8 mouse cellular contexts compared by ENCODE assay signal in the genomic region with DNA sequence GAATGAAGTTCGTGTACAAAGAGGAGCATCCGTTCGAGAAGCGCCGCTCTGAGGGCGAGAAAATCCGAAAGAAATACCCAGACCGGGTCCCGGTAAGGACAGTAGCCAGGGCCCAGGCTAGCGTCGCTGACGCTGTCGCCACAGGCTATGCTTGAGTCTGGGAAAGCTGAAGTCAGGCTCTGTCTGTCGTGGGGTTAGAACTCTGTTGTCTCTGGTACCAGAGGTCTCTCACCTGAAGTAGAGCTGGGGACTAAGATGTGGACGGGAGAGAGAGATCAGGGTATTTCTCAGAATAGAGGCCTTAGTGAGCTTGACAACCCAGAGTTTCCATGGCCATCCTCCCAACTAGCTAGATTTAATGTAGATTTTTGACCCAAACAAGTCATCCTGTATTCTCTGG. TPM values are rescaled to one million over a fixed set of nuclear protein-coding genes. Genes with fewer than 3 reads are reported as not detected.
DNase-seq lines count a peak whose midpoint lies in the region; ATAC-seq and TF ChIP-seq lines count a peak whose summit lies in the region.

No protein-coding gene starts in this region.

- 0% methylated on average over 15 of the region's 15 CpGs for WGBS in kidney, embryonic 16.5 days
- under 1% methylated on average over 15 of the region's 15 CpGs for WGBS in embryonic facial prominence, embryonic 10.5 days
- under 1% methylated on average over 15 of the region's 15 CpGs for WGBS in hindbrain, postnatal 0 days
- WGBS in midbrain, embryonic 15.5 days: under 1% methylated on average over 15 of the region's 15 CpGs

- peaks cover 30% of the 10 kb centered on the region for H3K36me3 ChIP-seq in kidney, embryonic 16.5 days (ENCODE audit: insufficient read depth, low read length)
- H3K36me3 ChIP-seq in embryonic facial prominence, embryonic 10.5 days (replicated peaks): peaks cover 57% of the 10 kb centered on the region
- H3K36me3 ChIP-seq in hindbrain, postnatal 0 days (ENCODE audit: insufficient read depth, low read length): peaks cover 28% of the 10 kb centered on the region; the same call in 1 of the 2 replicates
- H3K36me3 ChIP-seq in midbrain, embryonic 15.5 days (replicated peaks): peaks cover 22% of the 10 kb centered on the region; the same call in 1 of the 2 replicates

- peak overlapping the region; percentile 96 for H3K27ac ChIP-seq in kidney, embryonic 16.5 days (ENCODE audit: low read length)
- peak overlapping the region; percentile 90 for H3K27ac ChIP-seq in embryonic facial prominence, embryonic 10.5 days (replicated peaks)
- peak overlapping the region; percentile 92 for H3K27ac ChIP-seq in hindbrain, postnatal 0 days
- H3K27ac ChIP-seq in midbrain, embryonic 15.5 days: peak overlapping the region; percentile 92

- H3K27me3 ChIP-seq in kidney, embryonic 16.5 days (ENCODE audit: insufficient read depth, low read length): no peaks in the 10 kb centered on the region
- H3K27me3 ChIP-seq in embryonic facial prominence, embryonic 10.5 days (replicated peaks; ENCODE audit: low read depth, poor library complexity, severe bottlenecking): no peaks in the 10 kb centered on the region
- no peaks in the 10 kb centered on the region for H3K27me3 ChIP-seq in hindbrain, postnatal 0 days (ENCODE audit: insufficient read depth, low read length)
- no peaks in the 10 kb centered on the region for H3K27me3 ChIP-seq in midbrain, embryonic 15.5 days (replicated peaks)

- no peak for TF ChIP-seq CTCF in hindbrain, postnatal 0 days (IDR thresholded peaks at IDR 0.05; ENCODE audit: low read depth)

- peak; percentile 5; the same call in 1 of the 2 replicates for ATAC-seq in kidney, embryonic 16.5 days (ENCODE audit: low FRiP score, low TSS enrichment)
- no peak for ATAC-seq in hindbrain, postnatal 0 days
- peak; percentile 5; the same call in 1 of the 2 replicates for ATAC-seq in midbrain, embryonic 15.5 days (replicated peaks)

- peak overlapping the region; percentile 94 for H3K9ac ChIP-seq in kidney, embryonic 16.5 days (replicated peaks; ENCODE audit: low read length)
- peak overlapping the region; percentile 82 for H3K9ac ChIP-seq in hindbrain, postnatal 0 days (replicated peaks; ENCODE audit: low read length)
- peak overlapping the region; percentile 90 for H3K9ac ChIP-seq in midbrain, embryonic 15.5 days

- H3K4me1 ChIP-seq in kidney, embryonic 16.5 days (ENCODE audit: insufficient read depth, low read length): peaks cover 21% of the 10 kb centered on the region
- peaks cover 25% of the 10 kb centered on the region for H3K4me1 ChIP-seq in embryonic facial prominence, embryonic 10.5 days
- peaks cover 8% of the 10 kb centered on the region; the same call in 1 of the 2 replicates for H3K4me1 ChIP-seq in hindbrain, postnatal 0 days (ENCODE audit: insufficient read depth, low read length)
- H3K4me1 ChIP-seq in midbrain, embryonic 15.5 days: peaks cover 32% of the 10 kb centered on the region

- peak overlapping the region; percentile 95 for H3K4me3 ChIP-seq in kidney, embryonic 16.5 days (ENCODE audit: low read length)
- peak overlapping the region; percentile 71 for H3K4me3 ChIP-seq in embryonic facial prominence, embryonic 10.5 days
- peak overlapping the region; percentile 80 for H3K4me3 ChIP-seq in hindbrain, postnatal 0 days (ENCODE audit: low read length)
- peak overlapping the region; percentile 89 for H3K4me3 ChIP-seq in midbrain, embryonic 15.5 days

- H3K4me2 ChIP-seq in kidney, embryonic 16.5 days (replicated peaks; ENCODE audit: low read depth, low read length): peak overlapping the region; percentile 71
- H3K4me2 ChIP-seq in hindbrain, postnatal 0 days (ENCODE audit: low read depth, low read length): peak overlapping the region; percentile 76
- H3K4me2 ChIP-seq in midbrain, embryonic 15.5 days: peak overlapping the region; percentile 72

- H3K9me3 ChIP-seq in kidney, embryonic 16.5 days (ENCODE audit: low read length): no peaks in the 10 kb centered on the region
- no peaks in the 10 kb centered on the region for H3K9me3 ChIP-seq in embryonic facial prominence, embryonic 10.5 days
- no peaks in the 10 kb centered on the region for H3K9me3 ChIP-seq in hindbrain, postnatal 0 days (ENCODE audit: low read length)
- H3K9me3 ChIP-seq in midbrain, embryonic 15.5 days: no peaks in the 10 kb centered on the region

- no peak for DNase-seq in kidney, postnatal 14 days
- no peak for DNase-seq in embryonic facial prominence, embryonic 10.5 days (ENCODE audit: low spot score)
- no peak for DNase-seq in hindbrain, postnatal 0 days (ENCODE audit: low spot score)
- DNase-seq in cerebellum, adult 11 months: no peak
- no peak for DNase-seq in kidney, postnatal 25 days
- no peak for DNase-seq in urinary bladder, postnatal 25 days (ENCODE audit: low spot score)

RNA-seq across cellular contexts. Expression of a gene that starts 0.8 kb away (rescaled TPM):
- 437 and 481 TPM in 2 replicates for polyA plus RNA-seq in kidney, embryonic 16.5 days (2015; fragmentation: Nextera tagmentation; extraction: Ambion mirVana)
- 317 and 331 TPM in 2 replicates for polyA plus RNA-seq in embryonic facial prominence, embryonic 10.5 days (2016; fragmentation: Nextera tagmentation; extraction: Ambion mirVana)
- total RNA-seq in hindbrain, postnatal 0 days (2014; rRNA removed): 175 and 209 TPM in 2 replicates
- polyA plus RNA-seq in hindbrain, postnatal 0 days (2015; fragmentation: Nextera tagmentation; extraction: Ambion mirVana): 548 and 563 TPM in 2 replicates
- 495 and 507 TPM in 2 replicates for polyA plus RNA-seq in midbrain, embryonic 15.5 days (2015; fragmentation: Nextera tagmentation; extraction: Ambion mirVana)

RNA-seq across cellular contexts. Expression of a gene that starts 3.9 kb away (rescaled TPM):
- 69.1 and 74.5 TPM in 2 replicates for polyA plus RNA-seq in kidney, embryonic 16.5 days (2015; fragmentation: Nextera tagmentation; extraction: Ambion mirVana)
- polyA plus RNA-seq in embryonic facial prominence, embryonic 10.5 days (2016; fragmentation: Nextera tagmentation; extraction: Ambion mirVana): 96.5 and 98.3 TPM in 2 replicates
- total RNA-seq in hindbrain, postnatal 0 days (2014; rRNA removed): 34.3 and 47.9 TPM in 2 replicates
- polyA plus RNA-seq in hindbrain, postnatal 0 days (2015; fragmentation: Nextera tagmentation; extraction: Ambion mirVana): 44.0 and 46.0 TPM in 2 replicates
- polyA plus RNA-seq in midbrain, embryonic 15.5 days (2015; fragmentation: Nextera tagmentation; extraction: Ambion mirVana): 57.1 and 58.8 TPM in 2 replicates

RNA-seq across cellular contexts. Expression of a gene that starts 8.7 kb away (rescaled TPM):
- polyA plus RNA-seq in kidney, embryonic 16.5 days (2015; fragmentation: Nextera tagmentation; extraction: Ambion mirVana): 39.1 and 40.7 TPM in 2 replicates
- 59.0 and 59.8 TPM in 2 replicates for polyA plus RNA-seq in embryonic facial prominence, embryonic 10.5 days (2016; fragmentation: Nextera tagmentation; extraction: Ambion mirVana)
- total RNA-seq in hindbrain, postnatal 0 days (2014; rRNA removed): 20.9 and 37.3 TPM in 2 replicates
- 18.1 and 19.3 TPM in 2 replicates for polyA plus RNA-seq in hindbrain, postnatal 0 days (2015; fragmentation: Nextera tagmentation; extraction: Ambion mirVana)
- polyA plus RNA-seq in midbrain, embryonic 15.5 days (2015; fragmentation: Nextera tagmentation; extraction: Ambion mirVana): 30.4 and 31.0 TPM in 2 replicates

RNA-seq across cellular contexts. Expression of a gene that starts 9.4 kb away (rescaled TPM):
- 124 and 128 TPM in 2 replicates for polyA plus RNA-seq in kidney, embryonic 16.5 days (2015; fragmentation: Nextera tagmentation; extraction: Ambion mirVana)
- polyA plus RNA-seq in embryonic facial prominence, embryonic 10.5 days (2016; fragmentation: Nextera tagmentation; extraction: Ambion mirVana): 157 and 161 TPM in 2 replicates
- 137 and 147 TPM in 2 replicates for total RNA-seq in hindbrain, postnatal 0 days (2014; rRNA removed)
- 168 and 170 TPM in 2 replicates for polyA plus RNA-seq in hindbrain, postnatal 0 days (2015; fragmentation: Nextera tagmentation; extraction: Ambion mirVana)
- polyA plus RNA-seq in midbrain, embryonic 15.5 days (2015; fragmentation: Nextera tagmentation; extraction: Ambion mirVana): 162 and 177 TPM in 2 replicates

RNA-seq across cellular contexts. Expression of a gene that starts 10.8 kb away (rescaled TPM):
- 35.7 and 35.8 TPM in 2 replicates for polyA plus RNA-seq in kidney, embryonic 16.5 days (2015; fragmentation: Nextera tagmentation; extraction: Ambion mirVana)
- polyA plus RNA-seq in embryonic facial prominence, embryonic 10.5 days (2016; fragmentation: Nextera tagmentation; extraction: Ambion mirVana): 23.9 and 25.3 TPM in 2 replicates
- total RNA-seq in hindbrain, postnatal 0 days (2014; rRNA removed): 37.7 and 40.9 TPM in 2 replicates
- polyA plus RNA-seq in hindbrain, postnatal 0 days (2015; fragmentation: Nextera tagmentation; extraction: Ambion mirVana): 24.7 and 25.0 TPM in 2 replicates
- polyA plus RNA-seq in midbrain, embryonic 15.5 days (2015; fragmentation: Nextera tagmentation; extraction: Ambion mirVana): 22.5 and 25.4 TPM in 2 replicates
